Mouse (Mus musculus): ENCODE data around the gene Mei1. TPM values are rescaled to one million over a fixed set of nuclear protein-coding genes. Genes with fewer than 3 reads are reported as not detected.
A peak's percentile ranks its signal among the peaks of the same experiment; 100 is the strongest.

The Mei1 gene
- total and polyA plus RNA-seq, 2 experiments from 2014 or later, result not detected

DNA sequence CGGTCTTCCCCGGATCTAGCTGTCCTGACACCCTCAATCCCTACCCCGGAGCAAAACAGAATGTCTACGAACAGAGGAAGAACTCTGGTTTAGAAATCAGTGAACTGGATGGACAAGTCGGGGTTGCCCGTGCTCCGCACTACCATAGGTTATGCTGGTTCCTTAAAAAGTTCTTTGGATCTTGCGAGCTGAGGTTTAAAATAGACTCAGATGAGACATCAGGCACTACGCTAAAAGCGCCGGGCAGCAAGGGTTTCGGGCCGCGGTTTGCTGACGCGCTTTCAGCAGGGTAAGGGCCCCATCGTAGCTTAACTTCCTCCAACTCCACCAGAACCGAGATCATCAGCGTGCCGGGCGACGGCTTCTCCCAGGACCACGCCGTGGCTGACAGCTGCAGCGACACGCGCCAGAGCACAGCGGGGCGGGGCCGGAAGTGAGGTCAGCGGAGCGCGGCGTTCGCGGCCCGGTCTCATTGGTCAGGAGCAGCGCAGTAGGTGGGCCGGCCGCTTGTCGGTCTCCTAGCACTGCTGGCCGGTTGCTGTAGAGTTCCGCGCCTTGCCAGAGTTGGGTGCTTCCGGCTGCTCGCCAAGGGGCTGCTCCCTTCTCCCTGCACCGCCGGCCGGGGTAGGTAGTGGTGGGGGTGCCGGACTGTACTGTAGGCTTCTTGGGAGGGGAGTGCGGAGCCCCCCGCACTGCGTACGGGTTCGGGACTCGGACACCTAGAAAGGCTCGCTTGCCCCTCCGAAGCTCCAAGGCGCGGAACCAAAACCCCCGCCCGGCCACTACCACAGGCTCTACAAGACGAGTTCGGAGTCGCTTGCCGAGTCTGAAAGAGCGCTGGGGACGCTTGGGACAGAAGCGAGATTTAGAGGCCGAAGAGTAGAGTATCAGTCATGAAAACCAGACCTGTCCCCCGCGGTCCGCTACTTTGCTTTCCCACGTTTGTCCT lies 57.9 kb downstream of the Mei1 start, which contains the start of gene Ccdc134:
Gene Ccdc134 (plus strand): TSS at position 497 of the 949 bp plus-strand sequence.
- Histone ChIP-seq H3K27me3 (ENCODE audit: control insufficient read depth, insufficient read depth, low read length) (0 out of 2 replicates have a peak, but pooled peaks cover 2% of the 10 kb centered on the region), H3K36me3 (replicated peaks; ENCODE audit: control insufficient read depth, insufficient read depth, low read length) (no peaks in the 10 kb centered on the region), H3K4me3 (ENCODE audit: low read depth, low read length) (peak within 1 kb of the TSS; percentile 79), H3K4me2 (ENCODE audit: low read depth, low read length) (peak within 1 kb of the TSS; percentile 79), H3K4me1 (ENCODE audit: control insufficient read depth, insufficient read depth) (0 out of 2 replicates have a peak, but pooled peaks cover 7% of the 10 kb centered on the region), H3K9ac (replicated peaks; ENCODE audit: low read depth, low read length) (peak within 1 kb of the TSS; percentile 70), H3K27ac (ENCODE audit: low read depth) (peak within 1 kb of the TSS; percentile 60), H3K9me3 (replicated peaks; ENCODE audit: control insufficient read depth, low read length) (no peaks in the 10 kb centered on the region)
- WGBS, result under 1% methylated on average over 71 of the region's 74 CpGs
- ATAC-seq (ENCODE audit: insufficient read depth, low read depth) (peak; percentile 100), DNase-seq (ENCODE audit: low spot score) (peak; percentile 94)
- TF ChIP-seq CTCF (IDR thresholded peaks at IDR 0.05; ENCODE audit: low read depth) (no peak), EP300 (IDR thresholded peaks at IDR 0.05; ENCODE audit: low read depth) (no peak)

DNA sequence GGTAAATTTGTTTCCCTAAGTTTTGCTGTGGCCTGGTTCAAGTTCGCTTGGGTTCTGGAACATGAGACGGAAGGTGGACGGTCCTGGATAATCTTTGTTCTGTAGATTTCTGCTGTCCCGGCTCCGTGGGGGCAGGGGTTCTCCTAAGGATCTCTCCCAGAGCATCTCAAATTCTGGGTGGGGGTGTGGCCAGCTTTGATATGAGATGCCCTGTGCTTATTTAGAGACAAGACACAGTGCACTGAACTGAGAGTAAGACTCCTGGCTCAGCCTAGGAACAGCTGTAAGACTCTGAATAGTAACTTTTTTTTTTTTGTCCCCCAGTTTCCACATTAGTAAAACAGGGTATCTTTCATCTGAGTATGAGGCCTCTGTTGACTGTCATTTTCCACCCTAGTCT lies 58.6 kb downstream of the Mei1 start:
- no peak for TF ChIP-seq EP300 (IDR thresholded peaks at IDR 0.05; ENCODE audit: low read depth)
- TF ChIP-seq CTCF (IDR thresholded peaks at IDR 0.05; ENCODE audit: low read depth), result no peak
- H3K4me2 ChIP-seq (ENCODE audit: low read depth, low read length), result peak overlapping the region; percentile 79
- ATAC-seq (ENCODE audit: insufficient read depth, low read depth) (no peak), DNase-seq (ENCODE audit: low spot score) (no peak)
- peak overlapping the region; percentile 70 for H3K9ac ChIP-seq (replicated peaks; ENCODE audit: low read depth, low read length)
- 0 out of 2 replicates have a peak, but pooled peaks cover 7% of the 10 kb centered on the region for H3K4me1 ChIP-seq (ENCODE audit: control insufficient read depth, insufficient read depth)
- no peaks in the 10 kb centered on the region for H3K36me3 ChIP-seq (replicated peaks; ENCODE audit: control insufficient read depth, insufficient read depth, low read length)
- peak overlapping the region; percentile 60; the same call in 1 of the 2 replicates for H3K27ac ChIP-seq (ENCODE audit: low read depth)
- H3K27me3 ChIP-seq (ENCODE audit: control insufficient read depth, insufficient read depth, low read length), result 0 out of 2 replicates have a peak, but pooled peaks cover 2% of the 10 kb centered on the region
- no peaks in the 10 kb centered on the region for H3K9me3 ChIP-seq (replicated peaks; ENCODE audit: control insufficient read depth, low read length)
- WGBS, result 2% methylated on average over 5 of the region's 5 CpGs
- peak overlapping the region; percentile 79 for H3K4me3 ChIP-seq (ENCODE audit: low read depth, low read length)

DNA sequence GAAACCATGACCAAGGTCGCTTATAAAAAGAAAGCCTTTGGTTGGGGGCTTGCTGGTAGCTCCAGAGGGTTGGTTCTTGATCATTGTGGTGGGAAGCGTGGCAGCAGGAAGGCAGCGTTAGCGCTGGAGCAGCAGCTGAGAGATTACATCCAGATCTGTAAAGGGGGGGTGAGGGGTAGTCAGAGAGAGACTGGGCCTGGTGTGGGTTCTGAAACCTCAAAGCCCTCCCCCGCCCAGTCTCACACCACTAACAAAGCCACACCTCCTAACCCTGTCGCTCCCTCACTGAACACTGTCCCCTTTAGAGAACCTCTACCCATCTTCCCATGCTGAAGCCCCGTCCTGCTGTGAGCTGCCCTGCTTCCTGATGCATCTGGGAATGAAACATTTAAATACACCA lies 60.8 kb downstream of the Mei1 start:
- no peak overlapping the region for H3K4me2 ChIP-seq (ENCODE audit: low read depth, low read length)
- DNase-seq (ENCODE audit: low spot score), result no peak
- no peaks in the 10 kb centered on the region for H3K9me3 ChIP-seq (replicated peaks; ENCODE audit: control insufficient read depth, low read length)
- H3K27me3 ChIP-seq (ENCODE audit: control insufficient read depth, insufficient read depth, low read length), result no peaks in the 10 kb centered on the region
- no peak for TF ChIP-seq CTCF (IDR thresholded peaks at IDR 0.05; ENCODE audit: low read depth)
- TF ChIP-seq EP300 (IDR thresholded peaks at IDR 0.05; ENCODE audit: low read depth), result no peak
- H3K4me3 ChIP-seq (ENCODE audit: low read depth, low read length), result no peak overlapping the region
- no peak for ATAC-seq (ENCODE audit: insufficient read depth, low read depth)
- H3K27ac ChIP-seq (ENCODE audit: low read depth), result no peak overlapping the region
- WGBS, result 67% methylated on average over 7 of the region's 7 CpGs
- H3K9ac ChIP-seq (replicated peaks; ENCODE audit: low read depth, low read length), result no peak overlapping the region
- 0 out of 2 replicates have a peak, but pooled peaks cover 7% of the 10 kb centered on the region for H3K4me1 ChIP-seq (ENCODE audit: control insufficient read depth, insufficient read depth)
- H3K36me3 ChIP-seq (replicated peaks; ENCODE audit: control insufficient read depth, insufficient read depth, low read length), result no peaks in the 10 kb centered on the region

DNA sequence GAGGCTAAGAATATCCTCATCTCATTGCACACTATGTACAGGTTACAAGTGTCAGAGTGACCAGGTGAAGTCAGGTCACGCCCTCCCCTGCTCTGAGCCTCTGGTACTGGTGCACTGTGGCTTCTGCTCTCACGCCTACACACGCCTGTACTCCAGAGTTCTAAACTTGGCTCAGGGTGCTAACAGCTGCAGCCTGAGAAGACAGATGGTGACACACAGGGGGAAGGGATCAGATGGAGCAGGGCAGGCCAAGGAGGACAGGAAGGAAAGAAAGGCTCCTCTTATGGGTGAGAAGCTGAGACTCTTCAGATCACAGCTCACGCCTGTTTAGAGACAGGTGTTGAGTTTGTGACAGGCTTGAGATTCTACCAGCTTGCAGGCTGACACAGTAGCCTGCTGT lies 65.6 kb downstream of the Mei1 start:
- no peak overlapping the region for H3K4me2 ChIP-seq (ENCODE audit: low read depth, low read length)
- H3K9ac ChIP-seq (replicated peaks; ENCODE audit: low read depth, low read length), result no peak overlapping the region
- TF ChIP-seq EP300 (IDR thresholded peaks at IDR 0.05; ENCODE audit: low read depth), result no peak
- no peak for TF ChIP-seq CTCF (IDR thresholded peaks at IDR 0.05; ENCODE audit: low read depth)
- H3K27me3 ChIP-seq (ENCODE audit: control insufficient read depth, insufficient read depth, low read length), result no peaks in the 10 kb centered on the region
- no peak for ATAC-seq (ENCODE audit: insufficient read depth, low read depth)
- no peaks in the 10 kb centered on the region for H3K9me3 ChIP-seq (replicated peaks; ENCODE audit: control insufficient read depth, low read length)
- H3K4me1 ChIP-seq (ENCODE audit: control insufficient read depth, insufficient read depth), result peaks cover under 1% of the 10 kb centered on the region; the same call in 1 of the 2 replicates
- peak; percentile 10 for DNase-seq (ENCODE audit: low spot score)
- no peak overlapping the region for H3K4me3 ChIP-seq (ENCODE audit: low read depth, low read length)
- no peak overlapping the region for H3K27ac ChIP-seq (ENCODE audit: low read depth)
- WGBS, result 64% methylated on average over 4 of the region's 4 CpGs
- H3K36me3 ChIP-seq (replicated peaks; ENCODE audit: control insufficient read depth, insufficient read depth, low read length), result no peaks in the 10 kb centered on the region

- no peak overlapping the region for H3K27ac ChIP-seq (ENCODE audit: low read depth)
- no peaks in the 10 kb centered on the region for H3K27me3 ChIP-seq (ENCODE audit: control insufficient read depth, insufficient read depth, low read length)
- WGBS, result 39% methylated on average over 4 of the region's 4 CpGs
- H3K9ac ChIP-seq (replicated peaks; ENCODE audit: low read depth, low read length), result no peak overlapping the region
- H3K4me2 ChIP-seq (ENCODE audit: low read depth, low read length), result no peak overlapping the region
- no peaks in the 10 kb centered on the region for H3K9me3 ChIP-seq (replicated peaks; ENCODE audit: control insufficient read depth, low read length)
- peak; percentile 47; the same call in 1 of the 2 replicates for ATAC-seq (ENCODE audit: insufficient read depth, low read depth)
- no peaks in the 10 kb centered on the region for H3K36me3 ChIP-seq (replicated peaks; ENCODE audit: control insufficient read depth, insufficient read depth, low read length)
- peak; percentile 54 for DNase-seq (ENCODE audit: low spot score)
- H3K4me1 ChIP-seq (ENCODE audit: control insufficient read depth, insufficient read depth), result peaks cover 11% of the 10 kb centered on the region
- no peak overlapping the region for H3K4me3 ChIP-seq (ENCODE audit: low read depth, low read length)
- TF ChIP-seq CTCF (IDR thresholded peaks at IDR 0.05; ENCODE audit: low read depth) (peak; percentile 78), EP300 (IDR thresholded peaks at IDR 0.05; ENCODE audit: low read depth) (no peak)
Measured at GRCm38 (mm10) chr15:82138565-82138964, 68.8 kb downstream of the Mei1 start.

All from heart, postnatal 0 days (tissue).